Mouse (Mus musculus): ENCODE data around the gene Pip4k2a. TPM values are rescaled to one million over a fixed set of nuclear protein-coding genes. Genes with fewer than 3 reads are reported as not detected.

The Pip4k2a gene
- total and polyA plus RNA-seq, 3 experiments = 33.9 to 102 (median 72.3) TPM

- Histone ChIP-seq H3K4me3 (ENCODE audit: low read depth, low read length) (no peak overlapping the region), H3K36me3 (replicated peaks) (peaks cover 66% of the 10 kb centered on the region), H3K9me3 (replicated peaks) (no peaks in the 10 kb centered on the region), H3K27me3 (ENCODE audit: insufficient read depth, low read length) (no peaks in the 10 kb centered on the region), H3K4me1 (ENCODE audit: insufficient read depth, low read depth, low read length) (peaks cover 82% of the 10 kb centered on the region)
- no peak for TF ChIP-seq POLR2AphosphoS5 (IDR thresholded peaks at IDR 0.05; ENCODE audit: insufficient replicate concordance, low read depth, low read length)
- no peak for TF ChIP-seq TAL1 (conservative IDR thresholded peaks at IDR 0.05; ENCODE audit: low read depth, low read length)
- TF ChIP-seq GATA1 (IDR thresholded peaks at IDR 0.05; ENCODE audit: borderline replicate concordance, low read length) = no peak
- no peak for TF ChIP-seq GATA2 (IDR thresholded peaks at IDR 0.05; ENCODE audit: borderline replicate concordance, low read depth, low read length)
- no peak for TF ChIP-seq CTCF (IDR thresholded peaks at IDR 0.05; ENCODE audit: low read depth, low read length)
- ATAC-seq (ENCODE audit: extremely low read depth, insufficient number of reproducible peaks, low FRiP score, poor library complexity, severe bottlenecking) (no peak), DNase-seq (ENCODE audit: low spot score) (no peak)
These were observed 31.4 kb downstream of the Pip4k2a start for GRCm38 (mm10) chr2:18966566-18966965.

GRCm38 (mm10) chr2:18965950-18966349, 32.0 kb downstream of the Pip4k2a start:
- no peak for ATAC-seq (ENCODE audit: extremely low read depth, insufficient number of reproducible peaks, low FRiP score, poor library complexity, severe bottlenecking)
- TF ChIP-seq POLR2AphosphoS5 (IDR thresholded peaks at IDR 0.05; ENCODE audit: insufficient replicate concordance, low read depth, low read length) (no peak), CTCF (IDR thresholded peaks at IDR 0.05; ENCODE audit: low read depth, low read length) (no peak), GATA2 (IDR thresholded peaks at IDR 0.05; ENCODE audit: borderline replicate concordance, low read depth, low read length) (no peak)
- H3K9me3 ChIP-seq (replicated peaks) = no peaks in the 10 kb centered on the region
- no peaks in the 10 kb centered on the region for H3K27me3 ChIP-seq (ENCODE audit: insufficient read depth, low read length)
- no peak overlapping the region for H3K4me3 ChIP-seq (ENCODE audit: low read depth, low read length)
- peaks cover 65% of the 10 kb centered on the region for H3K36me3 ChIP-seq (replicated peaks)
- DNase-seq (ENCODE audit: low spot score) = no peak
- peaks cover 84% of the 10 kb centered on the region for H3K4me1 ChIP-seq (ENCODE audit: insufficient read depth, low read depth, low read length)

DNA sequence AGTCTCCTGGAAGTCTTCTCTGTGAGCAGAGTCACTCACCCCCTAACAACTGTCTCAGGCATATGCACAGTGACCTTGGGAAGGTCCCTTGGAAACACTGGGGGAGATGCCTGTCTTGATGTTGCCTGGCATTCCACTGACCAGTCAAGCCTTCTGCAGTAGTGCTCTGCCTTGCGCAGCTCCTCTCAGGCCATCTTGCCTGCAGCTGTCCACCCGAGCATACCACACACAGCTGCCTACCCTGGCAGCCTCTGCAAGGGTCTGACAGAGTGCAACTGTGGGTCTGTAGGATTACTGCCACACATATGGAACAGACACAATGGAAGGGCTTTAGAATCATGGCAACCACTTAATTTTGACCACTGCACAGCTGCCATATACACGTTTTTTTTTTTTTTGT, 32.8 kb downstream of the Pip4k2a start:
- ATAC-seq (ENCODE audit: extremely low read depth, insufficient number of reproducible peaks, low FRiP score, poor library complexity, severe bottlenecking) (no peak), DNase-seq (ENCODE audit: low spot score) (no peak)
- TF ChIP-seq GATA1 (IDR thresholded peaks at IDR 0.05; ENCODE audit: borderline replicate concordance, low read length) (no peak), GATA2 (IDR thresholded peaks at IDR 0.05; ENCODE audit: borderline replicate concordance, low read depth, low read length) (no peak), CTCF (IDR thresholded peaks at IDR 0.05; ENCODE audit: low read depth, low read length) (no peak), TAL1 (conservative IDR thresholded peaks at IDR 0.05; ENCODE audit: low read depth, low read length) (no peak), POLR2AphosphoS5 (IDR thresholded peaks at IDR 0.05; ENCODE audit: insufficient replicate concordance, low read depth, low read length) (no peak)
- peaks cover 60% of the 10 kb centered on the region for H3K36me3 ChIP-seq (replicated peaks)
- H3K9me3 ChIP-seq (replicated peaks) = no peaks in the 10 kb centered on the region
- no peak overlapping the region for H3K4me3 ChIP-seq (ENCODE audit: low read depth, low read length)
- peaks cover 84% of the 10 kb centered on the region for H3K4me1 ChIP-seq (ENCODE audit: insufficient read depth, low read depth, low read length)
- H3K27me3 ChIP-seq (ENCODE audit: insufficient read depth, low read length) = no peaks in the 10 kb centered on the region

- Histone ChIP-seq H3K4me3 (ENCODE audit: low read depth, low read length) (no peak overlapping the region; the same call in 1 of the 2 replicates), H3K27me3 (ENCODE audit: insufficient read depth, low read length) (no peaks in the 10 kb centered on the region), H3K4me1 (ENCODE audit: insufficient read depth, low read depth, low read length) (peaks cover 84% of the 10 kb centered on the region), H3K36me3 (replicated peaks) (peaks cover 55% of the 10 kb centered on the region), H3K9me3 (replicated peaks) (no peaks in the 10 kb centered on the region)
- DNase-seq (ENCODE audit: low spot score) = no peak
- no peak for ATAC-seq (ENCODE audit: extremely low read depth, insufficient number of reproducible peaks, low FRiP score, poor library complexity, severe bottlenecking)
- TF ChIP-seq POLR2AphosphoS5 (IDR thresholded peaks at IDR 0.05; ENCODE audit: insufficient replicate concordance, low read depth, low read length) (no peak), GATA2 (IDR thresholded peaks at IDR 0.05; ENCODE audit: borderline replicate concordance, low read depth, low read length) (no peak), TAL1 (conservative IDR thresholded peaks at IDR 0.05; ENCODE audit: low read depth, low read length) (no peak), GATA1 (IDR thresholded peaks at IDR 0.05; ENCODE audit: borderline replicate concordance, low read length) (no peak), CTCF (IDR thresholded peaks at IDR 0.05; ENCODE audit: low read depth, low read length) (no peak)
These were observed 34.5 kb downstream of the Pip4k2a start for GRCm38 (mm10) chr2:18963286-18964040.

DNA sequence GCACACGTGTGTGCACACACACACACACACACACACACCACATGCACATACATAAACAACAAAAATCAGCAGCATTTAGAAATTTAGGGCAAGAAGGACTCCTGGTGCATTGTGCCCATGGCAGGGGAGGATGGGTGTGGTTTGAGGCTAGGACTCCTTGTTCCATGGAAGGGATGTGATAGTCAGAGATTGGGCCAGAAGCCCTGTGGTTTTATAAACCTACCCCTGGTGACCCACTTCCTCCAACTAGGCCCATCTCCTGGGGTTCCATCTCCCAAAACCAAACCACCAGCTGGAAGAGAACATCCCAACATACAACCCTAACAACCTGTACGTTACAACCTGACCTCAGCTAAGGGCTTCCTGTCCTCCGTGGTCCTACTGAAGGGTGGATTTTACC, 35.4 kb downstream of the Pip4k2a start:
- Histone ChIP-seq H3K4me1 (ENCODE audit: insufficient read depth, low read depth, low read length) (peaks cover 87% of the 10 kb centered on the region), H3K36me3 (replicated peaks) (peaks cover 58% of the 10 kb centered on the region), H3K4me3 (ENCODE audit: low read depth, low read length) (no peak overlapping the region), H3K27me3 (ENCODE audit: insufficient read depth, low read length) (no peaks in the 10 kb centered on the region), H3K9me3 (replicated peaks) (no peaks in the 10 kb centered on the region)
- ATAC-seq (ENCODE audit: extremely low read depth, insufficient number of reproducible peaks, low FRiP score, poor library complexity, severe bottlenecking) = no peak
- TF ChIP-seq CTCF (IDR thresholded peaks at IDR 0.05; ENCODE audit: low read depth, low read length) (no peak), TAL1 (conservative IDR thresholded peaks at IDR 0.05; ENCODE audit: low read depth, low read length) (no peak), GATA1 (IDR thresholded peaks at IDR 0.05; ENCODE audit: borderline replicate concordance, low read length) (no peak), GATA2 (IDR thresholded peaks at IDR 0.05; ENCODE audit: borderline replicate concordance, low read depth, low read length) (no peak), POLR2AphosphoS5 (IDR thresholded peaks at IDR 0.05; ENCODE audit: insufficient replicate concordance, low read depth, low read length) (no peak)
- DNase-seq (ENCODE audit: low spot score) = no peak

- Histone ChIP-seq H3K4me3 (ENCODE audit: low read depth, low read length) (no peak overlapping the region), H3K4me1 (ENCODE audit: insufficient read depth, low read depth, low read length) (peaks cover 92% of the 10 kb centered on the region), H3K27me3 (ENCODE audit: insufficient read depth, low read length) (no peaks in the 10 kb centered on the region), H3K9me3 (replicated peaks) (no peaks in the 10 kb centered on the region), H3K36me3 (replicated peaks) (peaks cover 49% of the 10 kb centered on the region)
- no peak for DNase-seq (ENCODE audit: low spot score)
- ATAC-seq (ENCODE audit: extremely low read depth, insufficient number of reproducible peaks, low FRiP score, poor library complexity, severe bottlenecking) = no peak
- TF ChIP-seq GATA1 (IDR thresholded peaks at IDR 0.05; ENCODE audit: borderline replicate concordance, low read length) = no peak
- TF ChIP-seq TAL1 (conservative IDR thresholded peaks at IDR 0.05; ENCODE audit: low read depth, low read length) = no peak
- TF ChIP-seq CTCF (IDR thresholded peaks at IDR 0.05; ENCODE audit: low read depth, low read length) = no peak
- TF ChIP-seq POLR2AphosphoS5 (IDR thresholded peaks at IDR 0.05; ENCODE audit: insufficient replicate concordance, low read depth, low read length) = no peak
- TF ChIP-seq GATA2 (IDR thresholded peaks at IDR 0.05; ENCODE audit: borderline replicate concordance, low read depth, low read length) = no peak
These were observed 37.5 kb downstream of the Pip4k2a start for GRCm38 (mm10) chr2:18960376-18960973.

Data from G1E (cell line).